Mouse (Mus musculus) CD4-positive naive resting alpha-beta T cell, adult 57 days (primary cell): ENCODE measurements around the gene Ndufa5. TPM values are rescaled to one million over a fixed set of nuclear protein-coding genes. Genes with fewer than 3 reads are reported as not detected.

Experiments
- total RNA-seq: library from RNA; stranded (reverse); gene quantifications from one replicate; pipeline ENCODE4 v1.2.4, GENCODE M21; 2023

Gene Ndufa5
- 62.6 TPM for total RNA-seq

DNA sequence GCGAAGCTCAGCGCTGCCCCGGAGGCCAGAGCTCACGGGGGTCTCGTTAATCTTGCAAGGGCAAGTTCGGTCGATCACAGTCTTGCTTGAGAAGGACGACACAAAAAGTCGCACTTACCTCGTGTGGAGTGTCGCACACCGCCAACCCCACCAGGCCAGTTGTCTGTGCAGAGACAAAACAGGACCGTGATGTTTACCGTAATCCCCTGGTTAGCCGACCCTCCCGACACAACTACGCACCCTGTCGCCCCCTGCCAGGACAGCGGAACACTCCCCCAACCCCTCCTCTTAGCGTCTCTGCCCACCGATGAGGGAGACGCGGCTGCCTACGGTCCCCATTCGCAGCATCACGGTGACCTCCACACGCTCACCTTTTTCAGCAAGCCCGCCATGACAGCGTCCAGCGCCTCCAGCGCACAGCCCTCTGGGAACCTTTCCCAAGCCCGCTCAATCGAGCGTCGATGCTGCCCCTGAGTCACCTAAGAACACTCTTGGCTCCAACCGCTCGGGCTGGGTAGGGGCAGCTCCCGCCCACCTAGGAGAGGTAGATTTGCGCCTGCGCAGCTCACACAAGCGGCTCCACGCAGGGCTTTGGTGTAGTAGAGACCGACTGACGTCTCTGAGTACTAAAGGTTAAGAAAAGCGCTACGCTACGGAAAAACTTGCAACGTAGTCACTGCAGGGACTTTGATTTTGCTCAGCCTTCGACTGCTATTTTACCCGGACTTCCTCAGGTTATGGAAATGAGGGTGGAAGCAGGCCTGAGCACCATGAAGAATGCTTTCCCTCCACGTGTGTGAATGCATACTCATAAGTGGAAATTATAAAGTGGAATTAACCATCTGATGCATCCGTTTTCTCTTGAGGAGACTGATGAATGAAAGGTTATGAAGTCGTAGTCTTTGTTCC lies at the start of gene Ndufa5:
TSS of gene Ndufa5 (minus strand) at position 859 of the 909 bp plus-strand sequence.

DNA sequence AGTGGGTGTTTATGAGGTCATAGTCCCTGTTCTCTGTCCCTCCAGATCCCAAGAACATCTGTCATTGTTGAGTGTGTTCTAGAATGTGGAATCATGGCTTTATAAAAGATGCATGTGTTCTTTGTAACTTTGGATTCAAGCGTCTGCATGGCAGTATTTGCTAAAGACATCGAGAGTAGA lies 141 bp upstream of the Ndufa5 start, which contains the start of gene Asb15:
TSS of gene Asb15 (plus strand) at position 81 of the 180 bp plus-strand sequence.

DNA sequence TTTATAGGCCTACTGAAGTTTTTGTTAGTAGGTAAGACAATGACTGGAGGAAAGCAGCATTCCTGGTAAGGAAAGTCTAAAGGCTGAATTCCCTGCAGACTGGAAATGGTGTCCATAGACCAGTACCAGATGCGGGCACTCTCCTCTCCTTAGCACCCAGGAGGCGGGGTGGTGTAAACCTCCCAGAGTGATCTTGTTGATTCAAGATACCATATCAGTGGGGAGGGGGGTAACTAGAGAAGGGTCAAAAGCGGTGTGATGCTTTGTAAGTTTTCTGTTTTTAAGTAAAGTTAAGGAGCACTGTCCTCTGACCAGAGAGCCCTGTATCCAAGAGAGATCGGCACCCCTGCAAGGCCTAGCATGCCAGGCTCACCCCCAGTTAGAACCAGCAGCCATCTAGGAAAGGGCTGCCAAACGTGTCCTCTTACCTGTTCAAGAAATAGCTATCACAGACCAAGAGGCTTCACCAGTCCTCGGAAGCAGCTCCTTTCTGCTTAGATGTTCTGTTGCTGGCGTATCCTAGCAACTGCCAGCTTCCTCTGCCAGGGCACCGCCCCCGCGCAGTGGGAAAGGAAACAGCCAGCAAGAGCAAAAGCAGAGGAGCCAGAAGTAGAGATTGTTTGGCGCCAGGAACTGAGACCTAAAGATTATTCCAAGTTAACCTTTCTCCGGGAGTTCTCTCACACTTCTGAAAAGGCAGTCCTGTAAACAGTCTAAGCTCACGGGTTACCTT lies 13.1 kb downstream of the Ndufa5 start, which contains the start of gene Iqub:
TSS of gene Iqub (minus strand) at position 516 of the 733 bp plus-strand sequence.

Other genes with a start within 250 kb of the Ndufa5 start
- not detected for gene Iqub, start 12.9 kb downstream of the Ndufa5 start, total RNA-seq
- not detected for gene Asb15, start 131 bp upstream of the Ndufa5 start, total RNA-seq
- gene Lmod2, start 69.7 kb upstream of the Ndufa5 start, total RNA-seq = not detected
- gene Wasl, start 137.0 kb upstream of the Ndufa5 start, total RNA-seq = 51.8 TPM
- gene Hyal6, start 205.2 kb upstream of the Ndufa5 start, total RNA-seq = not detected
- gene Hyal4, start 220.3 kb upstream of the Ndufa5 start, total RNA-seq = not detected